Mouse (Mus musculus) skeletal muscle tissue, adult 2 months (tissue): ENCODE measurements at regions not wholly inside any gene's neighbourhood (a gene's known extent, or its start where the extent isn't known, plus 50 kb on each side); places are given as distances from the start of the nearest gene placed in this dataset.
A peak's percentile ranks its signal among the peaks of the same experiment; 100 is the strongest.
"Not testable (repeated sequence)": the region's sequence is repeated elsewhere in the genome, so short reads cannot be mapped to it uniquely, and the experiment has no call there.

Experiments
- DNase-seq: peaks from one replicate; pipeline ENCODE4 v3.0.0-alpha.2; 2012; ENCODE audit warnings: low read depth, low spot score

GRCm38 (mm10) chr6:62889194-62889593, 366.5 kb upstream of the Grid2 start:
- no peak for DNase-seq

GRCm38 (mm10) chr6:62912758-62913157, 342.9 kb upstream of the Grid2 start:
- DNase-seq: no peak

- DNase-seq: not testable (repeated sequence)
Observed at GRCm38 (mm10) chr6:62917059-62917458, 338.6 kb upstream of the Grid2 start.

- DNase-seq: no peak
Observed at GRCm38 (mm10) chr6:62917956-62918355, 337.7 kb upstream of the Grid2 start.

GRCm38 (mm10) chr6:62919092-62919491, 336.6 kb upstream of the Grid2 start:
- DNase-seq: peak; percentile 36
